Mouse (Mus musculus) spleen, adult 2 months (tissue): ENCODE data around the gene Gpr153.

Experiments used
- CTCF ChIP-seq: fragments of 200-500 bp; IDR thresholded peaks from 2 replicates; pipeline ENCODE4 v1.5.1; 2011; ENCODE audit warnings: mild to moderate bottlenecking, inconsistent platforms; ENCODE audit not compliant: insufficient read depth, insufficient read length, insufficient replicate concordance; ENCODE audit errors: extremely low read depth
- POLR2A ChIP-seq: fragments of 200-500 bp; IDR thresholded peaks from 2 replicates; pipeline ENCODE4 v1.6.1; 2011; ENCODE audit warnings: low read depth, low read length, inconsistent platforms

DNA sequence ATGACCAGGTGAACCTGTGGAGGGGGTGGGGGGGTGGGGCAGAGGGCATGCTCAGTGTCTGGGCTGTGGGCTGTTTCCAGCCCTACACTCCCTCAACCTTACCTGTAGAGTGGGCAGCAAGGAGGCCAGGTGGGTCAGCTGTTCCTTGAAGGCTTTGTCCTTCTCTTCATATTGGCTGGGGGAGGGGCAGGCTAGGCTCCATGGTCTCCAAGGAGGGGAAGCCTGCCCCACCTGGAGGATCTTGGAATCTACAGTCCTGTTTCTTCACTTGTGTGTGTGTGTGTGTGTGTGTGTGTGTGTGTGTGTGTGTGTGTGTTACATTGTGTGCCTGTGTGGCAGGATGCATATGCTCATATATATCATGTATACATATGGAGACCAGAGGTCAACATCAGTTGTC lies 39.9 kb downstream of the Gpr153 start:
- TF ChIP-seq CTCF (no peak), POLR2A (no peak)
